Mouse (Mus musculus) heart, embryonic 16.5 days (tissue): ENCODE data around the gene Chrna9. TPM values are rescaled to one million over a fixed set of nuclear protein-coding genes. Genes with fewer than 3 reads are reported as not detected.

ENCODE experiments used
- ATAC-seq: fragments of 200-750 bp; cut with Nextera tagmentation; replicated peaks from 2 replicates; pipeline ENCODE4 v1.8.0; 2017; ENCODE audit warnings: moderate number of reproducible peaks; ENCODE audit not compliant: insufficient read depth, low FRiP score; ENCODE audit errors: extremely low read depth
- H3K27ac ChIP-seq: fragments of 300-500 bp; sonication (generic); 2 replicates; pipeline ENCODE4 v1.5.1; 2014; ENCODE audit warnings: mild to moderate bottlenecking, low read length, control low read depth, moderate library complexity
- H3K27me3 ChIP-seq: fragments of 300-500 bp; sonication (generic); 2 replicates; pipeline ENCODE4 v1.6.1; 2014; ENCODE audit warnings: low read length, mixed read lengths; ENCODE audit not compliant: control insufficient read depth, insufficient read depth
- H3K36me3 ChIP-seq: fragments of 300-500 bp; sonication (generic); 2 replicates; pipeline ENCODE4 v1.6.1; 2014; ENCODE audit not compliant: control insufficient read depth, insufficient read depth
- H3K4me1 ChIP-seq: fragments of 300-500 bp; sonication (generic); 2 replicates; pipeline ENCODE4 v1.6.1; 2014; ENCODE audit warnings: low read length, mixed read lengths; ENCODE audit not compliant: control insufficient read depth, insufficient read depth
- H3K4me2 ChIP-seq: fragments of 300-500 bp; sonication (generic); 2 replicates; pipeline ENCODE4 v1.6.1; 2014; ENCODE audit warnings: low read depth, mild to moderate bottlenecking, control low read depth, low read length
- H3K4me3 ChIP-seq: fragments of 300-500 bp; sonication (generic); 2 replicates; pipeline ENCODE4 v1.5.1; 2014; ENCODE audit warnings: mild to moderate bottlenecking, control low read depth, low read length
- H3K9ac ChIP-seq: fragments of 300-500 bp; sonication (generic); 2 replicates; pipeline ENCODE4 v1.6.1; 2014; ENCODE audit warnings: low read length, control low read depth
- H3K9me3 ChIP-seq: fragments of 300-500 bp; sonication (generic); replicated peaks from 2 replicates; pipeline ENCODE4 v1.6.1; 2016; ENCODE audit warnings: low read length; ENCODE audit not compliant: control insufficient read depth
- WGBS: fragments of 180-500 bp; shearing (Covaris S2); extraction: QIAGEN DNeasy Blood & Tissue Kit; methylation state at CpG from one replicate; pipeline ENCODE4 v1.1.7; 2014; 5-methylcytosine and 5-hydroxymethylcytosine counted together
- polyA plus RNA-seq: library from polyadenylated mRNA; unstranded; fragments of >200 nt; fragmentation: Nextera tagmentation; extraction: Ambion mirVana; gene quantifications from 2 replicates; pipeline ENCODE4 v1.2.1, GENCODE M21; 2015

Gene Chrna9
- polyA plus RNA-seq, 1 experiment from 2014 or later, result 7.6 TPM

DNA sequence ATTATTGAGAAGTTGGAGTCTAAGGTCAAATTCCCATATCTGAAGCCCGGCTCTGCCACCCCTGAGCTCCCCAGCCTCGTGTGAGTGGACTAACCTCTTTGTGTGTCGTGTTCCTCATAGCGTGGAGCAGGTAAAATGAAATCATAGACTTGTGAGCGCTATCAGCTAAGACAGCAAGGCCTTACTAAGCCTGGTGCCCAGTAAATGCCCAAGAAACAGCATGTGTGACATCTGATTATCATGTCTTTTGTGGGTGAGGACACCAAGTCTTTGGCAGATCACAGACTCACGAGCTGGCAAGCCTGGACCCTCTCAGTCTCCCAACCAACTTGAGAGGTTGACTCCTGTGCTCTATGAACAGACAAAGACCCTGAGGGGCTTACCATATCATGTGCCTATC is 34.6 kb upstream of the Chrna9 start:
- ATAC-seq, result no peak
- WGBS, result 88% methylated on average over 6 of the region's 6 CpGs
- Histone ChIP-seq H3K27me3 (no peaks in the 10 kb centered on the region), H3K4me1 (peaks cover 21% of the 10 kb centered on the region), H3K4me3 (no peak overlapping the region), H3K36me3 (peaks cover 4% of the 10 kb centered on the region; the same call in 1 of the 2 replicates), H3K9ac (no peak overlapping the region), H3K27ac (peak overlapping the region; percentile 56; the same call in 1 of the 2 replicates), H3K4me2 (no peak overlapping the region), H3K9me3 (peaks cover 21% of the 10 kb centered on the region)

DNA sequence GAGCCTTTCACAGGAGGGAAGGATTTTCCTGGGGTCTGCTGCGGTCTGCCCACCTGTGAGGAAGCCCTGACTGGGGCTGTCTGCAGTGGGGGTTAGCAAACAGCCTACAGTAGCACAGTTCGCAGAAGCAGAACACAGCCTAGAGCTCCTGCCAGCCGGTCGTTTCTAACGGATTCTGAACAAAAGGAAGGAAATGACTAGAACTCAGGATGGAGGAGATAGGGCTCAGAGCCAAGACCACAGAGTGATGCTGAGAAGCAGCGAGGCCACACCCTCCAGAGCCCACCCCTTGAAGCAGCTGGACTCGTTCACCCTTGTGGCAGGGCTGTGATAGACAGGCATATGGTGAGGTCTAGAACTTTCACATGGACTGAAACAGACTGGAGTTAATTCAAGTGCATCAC is 33.9 kb upstream of the Chrna9 start:
- peaks cover 23% of the 10 kb centered on the region for H3K9me3 ChIP-seq
- 32% methylated on average over 7 of the region's 7 CpGs for WGBS
- H3K4me2 ChIP-seq, result peak overlapping the region; percentile 4
- peaks cover 4% of the 10 kb centered on the region; the same call in 1 of the 2 replicates for H3K36me3 ChIP-seq
- H3K27ac ChIP-seq, result peak overlapping the region; percentile 56; the same call in 1 of the 2 replicates
- ATAC-seq, result peak; percentile 67
- H3K9ac ChIP-seq, result no peak overlapping the region
- H3K4me1 ChIP-seq, result peaks cover 14% of the 10 kb centered on the region
- H3K4me3 ChIP-seq, result no peak overlapping the region
- no peaks in the 10 kb centered on the region for H3K27me3 ChIP-seq

DNA sequence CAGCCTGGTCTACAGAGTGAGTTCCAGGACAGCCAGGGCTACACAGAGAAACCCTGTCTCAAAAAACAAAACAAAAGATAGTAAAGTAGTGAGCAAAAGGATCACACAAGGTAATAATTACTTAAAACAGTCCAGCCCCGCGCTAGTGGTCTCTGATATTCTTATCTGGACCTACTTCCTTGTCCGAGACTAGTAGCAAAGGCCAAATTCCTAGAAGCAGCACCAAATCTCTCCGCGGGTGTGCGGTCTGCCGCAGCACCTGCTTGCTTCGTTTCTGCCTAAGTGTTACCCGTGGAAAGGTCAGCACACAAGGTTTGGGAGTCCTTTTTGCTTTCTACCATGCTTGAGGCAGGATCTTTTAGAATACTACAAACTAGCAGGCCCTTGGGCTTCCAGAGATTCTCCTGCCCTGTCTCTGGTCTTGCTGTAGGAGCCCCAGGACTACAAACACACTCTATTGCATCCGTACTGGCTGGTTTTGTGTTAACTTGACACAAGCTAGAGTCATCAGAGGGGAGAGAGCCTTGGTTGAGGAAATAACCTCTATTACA is 32.8 kb upstream of the Chrna9 start:
- H3K9me3 ChIP-seq, result peaks cover 23% of the 10 kb centered on the region
- peaks cover 4% of the 10 kb centered on the region; the same call in 1 of the 2 replicates for H3K36me3 ChIP-seq
- ATAC-seq, result no peak
- WGBS, result 75% methylated on average over 10 of the region's 10 CpGs
- H3K4me2 ChIP-seq, result no peak overlapping the region
- H3K9ac ChIP-seq, result no peak overlapping the region
- peak overlapping the region; percentile 10; the same call in 1 of the 2 replicates for H3K27ac ChIP-seq
- no peak overlapping the region for H3K4me3 ChIP-seq
- peaks cover 3% of the 10 kb centered on the region for H3K4me1 ChIP-seq
- H3K27me3 ChIP-seq, result no peaks in the 10 kb centered on the region

DNA sequence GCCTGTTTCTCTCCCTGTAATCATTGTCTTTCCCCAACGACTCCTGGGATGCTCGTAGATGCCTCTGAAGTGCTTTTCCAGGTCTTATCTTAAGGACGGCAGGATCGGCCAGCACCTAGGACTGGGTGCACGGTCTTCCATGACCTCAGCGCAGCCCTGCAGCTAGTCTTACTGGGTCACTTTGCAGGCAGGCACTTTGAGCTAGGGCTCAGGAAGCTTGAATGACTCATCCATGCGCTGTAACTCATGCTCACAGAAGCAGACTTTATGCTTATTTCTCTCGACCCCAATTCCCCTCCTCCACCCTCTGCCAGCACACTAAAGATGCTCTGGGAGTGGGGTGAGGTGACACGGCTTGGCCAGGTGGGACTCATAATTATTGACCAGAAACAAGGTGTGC is 31.9 kb upstream of the Chrna9 start:
- no peak overlapping the region for H3K4me2 ChIP-seq
- 69% methylated on average over 9 of the region's 9 CpGs for WGBS
- peaks cover 23% of the 10 kb centered on the region for H3K9me3 ChIP-seq
- H3K36me3 ChIP-seq, result peaks cover 4% of the 10 kb centered on the region; the same call in 1 of the 2 replicates
- H3K4me1 ChIP-seq, result peaks cover 3% of the 10 kb centered on the region; the same call in 1 of the 2 replicates
- no peak overlapping the region for H3K4me3 ChIP-seq
- no peak for ATAC-seq
- no peak overlapping the region for H3K27ac ChIP-seq
- no peak overlapping the region for H3K9ac ChIP-seq
- no peaks in the 10 kb centered on the region for H3K27me3 ChIP-seq

DNA sequence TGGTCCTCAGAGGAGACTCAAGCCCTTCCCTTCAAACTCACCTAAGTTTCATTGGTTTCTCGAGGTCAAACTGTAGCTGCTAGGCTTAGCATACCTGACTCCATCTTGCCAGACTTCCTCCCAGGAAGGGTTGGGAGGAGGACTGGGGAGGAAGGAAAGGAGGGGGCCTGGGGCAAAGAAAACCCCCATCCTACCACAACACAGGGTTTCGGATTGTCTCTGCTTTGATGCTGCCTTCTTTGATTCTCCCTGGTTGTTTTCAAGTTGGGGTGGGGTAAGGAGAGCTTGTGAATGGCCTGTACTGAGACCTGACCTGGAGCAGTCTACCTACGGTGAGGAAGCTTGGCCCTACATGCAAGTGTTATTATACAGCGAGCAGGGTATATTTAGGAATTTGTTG is 30.2 kb upstream of the Chrna9 start:
- no peak overlapping the region for H3K4me2 ChIP-seq
- H3K4me3 ChIP-seq, result no peak overlapping the region
- H3K4me1 ChIP-seq, result peaks cover 3% of the 10 kb centered on the region; the same call in 1 of the 2 replicates
- H3K9me3 ChIP-seq, result peaks cover 23% of the 10 kb centered on the region
- no peaks in the 10 kb centered on the region for H3K27me3 ChIP-seq
- no peak overlapping the region for H3K27ac ChIP-seq
- H3K36me3 ChIP-seq, result peaks cover 4% of the 10 kb centered on the region; the same call in 1 of the 2 replicates
- ATAC-seq, result no peak
- WGBS, result 85% methylated on average over 4 of the region's 4 CpGs
- no peak overlapping the region for H3K9ac ChIP-seq

DNA sequence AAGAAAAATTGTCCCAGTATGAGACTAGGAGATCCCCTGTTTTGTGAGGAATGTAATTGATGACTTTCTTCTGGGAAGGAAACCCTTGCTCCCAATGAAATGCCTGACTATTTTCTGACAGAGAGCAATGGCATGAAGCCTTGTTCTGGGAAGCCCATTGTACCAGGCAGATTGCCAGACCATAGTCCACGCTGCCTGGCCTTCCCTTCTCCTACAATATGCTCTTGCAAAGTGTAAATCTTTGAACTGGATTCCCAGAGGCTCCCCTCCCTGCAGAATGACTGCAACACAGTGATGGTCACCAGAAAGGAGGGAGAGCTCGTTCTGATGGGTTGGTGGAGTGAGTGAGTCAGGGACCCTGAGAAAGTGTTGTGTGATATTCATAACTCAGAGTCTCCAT is 26.0 kb upstream of the Chrna9 start:
- Histone ChIP-seq H3K27me3 (no peaks in the 10 kb centered on the region), H3K4me2 (no peak overlapping the region), H3K9ac (no peak overlapping the region), H3K4me3 (no peak overlapping the region), H3K36me3 (peaks cover 2% of the 10 kb centered on the region; the same call in 1 of the 2 replicates), H3K4me1 (no peaks in the 10 kb centered on the region), H3K27ac (no peak overlapping the region), H3K9me3 (peaks cover 12% of the 10 kb centered on the region)
- 42% methylated on average over 2 of the region's 2 CpGs for WGBS
- ATAC-seq, result no peak

DNA sequence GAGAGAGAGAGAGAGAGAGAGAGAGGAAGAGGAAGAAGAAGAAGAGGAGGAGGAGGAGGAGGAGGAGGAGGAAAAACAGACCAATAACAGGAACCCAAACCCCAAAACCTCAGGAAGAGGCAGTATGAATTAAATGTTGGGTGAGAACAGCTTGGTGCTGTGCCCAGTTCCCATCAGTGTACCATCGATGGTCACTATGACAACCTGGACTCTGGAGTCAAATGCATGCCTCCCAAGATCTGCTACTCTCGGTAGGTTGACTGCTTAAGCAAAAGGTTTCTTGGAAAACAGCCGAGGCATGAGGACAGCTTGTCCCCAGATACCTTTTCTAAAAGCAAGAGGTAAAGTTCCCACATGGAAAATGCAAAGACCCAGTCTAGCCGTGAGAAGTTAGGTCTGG is 25.4 kb upstream of the Chrna9 start:
- H3K4me1 ChIP-seq, result no peaks in the 10 kb centered on the region
- H3K9me3 ChIP-seq, result peaks cover 6% of the 10 kb centered on the region
- no peak for ATAC-seq
- H3K4me2 ChIP-seq, result no peak overlapping the region
- H3K36me3 ChIP-seq, result peaks cover 2% of the 10 kb centered on the region; the same call in 1 of the 2 replicates
- no peak overlapping the region for H3K9ac ChIP-seq
- H3K4me3 ChIP-seq, result no peak overlapping the region
- WGBS, result 70% methylated on average over 4 of the region's 4 CpGs
- no peak overlapping the region for H3K27ac ChIP-seq
- H3K27me3 ChIP-seq, result no peaks in the 10 kb centered on the region

DNA sequence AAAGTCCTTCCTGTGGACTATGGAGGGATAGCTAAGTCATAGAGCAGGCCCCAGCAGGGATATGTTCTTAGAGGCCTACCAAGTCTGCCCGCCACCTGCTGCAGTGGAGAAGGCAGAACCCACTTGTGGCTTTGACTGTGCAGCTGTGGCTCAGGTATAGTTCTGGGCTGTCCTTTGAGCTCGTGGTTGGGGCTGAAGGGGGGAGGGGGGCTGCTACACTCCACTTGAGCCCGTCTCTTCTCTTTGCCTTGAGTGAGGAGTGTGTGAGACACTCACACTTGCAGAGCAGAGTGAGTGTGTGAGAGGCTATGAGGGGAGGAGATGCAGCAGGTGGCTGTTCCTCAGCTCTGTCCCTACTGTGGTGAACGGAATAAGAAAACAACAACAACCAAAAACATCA is 24.3 kb upstream of the Chrna9 start:
- ATAC-seq, result peak; percentile 79
- Histone ChIP-seq H3K9me3 (no peaks in the 10 kb centered on the region), H3K4me3 (no peak overlapping the region), H3K27me3 (no peaks in the 10 kb centered on the region), H3K27ac (no peak overlapping the region; the same call in 1 of the 2 replicates), H3K4me2 (no peak overlapping the region; the same call in 1 of the 2 replicates), H3K36me3 (no peaks in the 10 kb centered on the region), H3K4me1 (no peaks in the 10 kb centered on the region), H3K9ac (no peak overlapping the region)
- WGBS, result 67% methylated on average over 4 of the region's 4 CpGs

DNA sequence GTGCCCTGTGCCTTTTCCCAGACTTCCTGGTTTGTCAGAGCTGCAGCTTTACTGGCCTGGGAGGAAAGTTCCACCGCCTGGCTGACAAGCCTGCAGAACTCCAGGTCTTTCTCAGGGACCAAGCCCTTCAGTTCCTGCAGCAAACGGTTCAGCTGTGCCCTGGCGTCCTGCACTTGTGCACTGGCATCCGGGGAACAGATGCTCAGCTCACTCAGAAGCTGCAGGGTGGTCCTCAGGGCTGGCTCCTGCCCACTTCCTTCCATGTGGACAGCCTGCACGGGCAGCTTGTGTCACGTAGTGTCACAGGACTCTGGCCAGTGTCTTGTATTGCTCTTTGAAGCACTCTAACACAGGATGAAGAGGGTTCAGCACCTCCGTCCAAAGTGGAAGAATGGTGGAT is 23.0 kb upstream of the Chrna9 start:
- H3K4me3 ChIP-seq, result 0 out of 2 replicates have a peak overlapping the region, but pooled peaks have one; percentile 2
- ATAC-seq, result no peak
- H3K4me2 ChIP-seq, result no peak overlapping the region
- 64% methylated on average over 7 of the region's 7 CpGs for WGBS
- no peaks in the 10 kb centered on the region for H3K9me3 ChIP-seq
- no peaks in the 10 kb centered on the region for H3K27me3 ChIP-seq
- 0 out of 2 replicates have a peak overlapping the region, but pooled peaks have one; percentile 9 for H3K27ac ChIP-seq
- no peaks in the 10 kb centered on the region for H3K36me3 ChIP-seq
- no peak overlapping the region for H3K9ac ChIP-seq
- no peaks in the 10 kb centered on the region for H3K4me1 ChIP-seq
